Mouse (Mus musculus) forebrain, embryonic 10.5 days (tissue): ENCODE measurements around the gene Rap1b. TPM values are rescaled to one million over a fixed set of nuclear protein-coding genes. Genes with fewer than 3 reads are reported as not detected.

Experiments used
- DNase-seq: peaks from one replicate; pipeline ENCODE4 v3.0.0-alpha.2; 2017; ENCODE audit warnings: low spot score; ENCODE audit errors: extremely low spot score
- H3K27ac ChIP-seq: fragments of 300-500 bp; sonication (generic); 2 replicates; pipeline ENCODE4 v1.5.1; 2016; ENCODE audit warnings: mild to moderate bottlenecking
- H3K27me3 ChIP-seq: fragments of 300-500 bp; sonication (generic); 2 replicates; pipeline ENCODE4 v1.6.1; 2016; ENCODE audit warnings: mild to moderate bottlenecking; ENCODE audit not compliant: poor library complexity, severe bottlenecking
- H3K36me3 ChIP-seq: fragments of 300-500 bp; sonication (generic); replicated peaks from 2 replicates; pipeline ENCODE4 v1.6.1; 2016; ENCODE audit warnings: mild to moderate bottlenecking, moderate library complexity
- H3K4me1 ChIP-seq: fragments of 300-500 bp; sonication (generic); 2 replicates; pipeline ENCODE4 v1.6.1; 2016
- H3K4me3 ChIP-seq: fragments of 300-500 bp; sonication (generic); 2 replicates; pipeline ENCODE4 v1.5.1; 2016; ENCODE audit warnings: mild to moderate bottlenecking, moderate library complexity
- H3K9me3 ChIP-seq: fragments of 300-500 bp; sonication (generic); 2 replicates; pipeline ENCODE4 v1.6.1; 2016; ENCODE audit warnings: mild to moderate bottlenecking, moderate library complexity
- WGBS: fragments of 180-500 bp; shearing (Covaris S2); methylation state at CpG from one replicate; pipeline ENCODE4 v1.1.7; 2016; 5-methylcytosine and 5-hydroxymethylcytosine counted together
- polyA plus RNA-seq: library from polyadenylated mRNA; unstranded; fragments of >200 nt; fragmentation: Nextera tagmentation; extraction: Ambion mirVana; gene quantifications from 2 replicates; pipeline ENCODE4 v1.2.1, GENCODE M21; 2016

The Rap1b gene
- polyA plus RNA-seq, 1 experiment from 2014 or later = 136 TPM

- WGBS = 94% methylated on average over 17 of the region's 17 CpGs
- no peak for DNase-seq
- peaks cover 49% of the 10 kb centered on the region for H3K36me3 ChIP-seq
- H3K27me3 ChIP-seq = no peaks in the 10 kb centered on the region
- no peak overlapping the region for H3K27ac ChIP-seq
- H3K4me1 ChIP-seq = peaks cover 22% of the 10 kb centered on the region
- H3K9me3 ChIP-seq = no peaks in the 10 kb centered on the region
- H3K4me3 ChIP-seq = peak overlapping the region; percentile 92; the same call in 1 of the 2 replicates
Measured at GRCm38 (mm10) chr10:117790421-117791170, 55.2 kb downstream of the Rap1b start.

DNA sequence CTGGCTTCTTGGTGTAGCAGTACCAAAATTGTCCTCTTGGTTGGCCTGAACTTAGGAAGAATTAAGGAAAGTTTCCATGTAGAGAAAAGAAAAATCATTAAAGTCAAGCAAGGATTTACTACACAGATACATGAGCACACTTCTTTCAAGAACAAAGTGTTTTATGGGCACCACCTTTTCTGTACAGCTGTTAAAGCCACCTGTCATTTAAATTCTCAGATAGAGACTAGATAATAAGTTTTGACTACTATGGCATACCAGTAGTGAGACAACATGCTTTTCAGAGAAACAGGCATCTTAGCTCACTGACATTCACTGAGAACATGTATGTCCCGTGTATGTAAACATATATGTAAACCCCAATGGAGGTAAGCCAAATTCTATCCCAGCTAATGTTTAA, 55.8 kb downstream of the Rap1b start:
- Histone ChIP-seq H3K4me3 (no peak overlapping the region), H3K4me1 (peaks cover 22% of the 10 kb centered on the region), H3K9me3 (no peaks in the 10 kb centered on the region), H3K27ac (no peak overlapping the region), H3K27me3 (no peaks in the 10 kb centered on the region), H3K36me3 (peaks cover 55% of the 10 kb centered on the region)
- no peak for DNase-seq
- 93% methylated on average over 1 of the region's 1 CpGs for WGBS

DNA sequence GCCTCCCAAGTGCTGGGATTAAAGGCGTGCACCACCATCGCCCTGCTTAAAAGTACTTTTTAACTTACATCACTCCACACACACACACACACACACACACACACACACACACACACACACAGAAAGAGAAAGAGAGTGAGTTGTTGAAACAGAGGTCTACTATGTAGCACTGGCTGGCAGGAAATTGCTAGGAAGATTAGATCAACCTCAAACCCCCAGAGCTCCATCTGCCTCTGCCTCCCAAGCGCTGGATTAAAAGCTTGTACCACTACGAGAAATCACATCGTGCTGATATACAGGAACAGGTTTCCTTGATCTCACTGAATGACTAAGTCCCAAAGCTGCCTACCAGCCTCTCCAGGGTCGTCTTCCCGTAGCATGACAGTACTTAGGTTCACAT, 61.2 kb downstream of the Rap1b start:
- DNase-seq = no peak
- no peaks in the 10 kb centered on the region for H3K9me3 ChIP-seq
- H3K36me3 ChIP-seq = peaks cover 97% of the 10 kb centered on the region
- WGBS = 98% methylated on average over 7 of the region's 7 CpGs
- H3K27me3 ChIP-seq = no peaks in the 10 kb centered on the region
- H3K27ac ChIP-seq = no peak overlapping the region
- no peaks in the 10 kb centered on the region for H3K4me1 ChIP-seq
- no peak overlapping the region for H3K4me3 ChIP-seq

- Histone ChIP-seq H3K4me1 (no peaks in the 10 kb centered on the region), H3K9me3 (no peaks in the 10 kb centered on the region), H3K36me3 (peaks cover 97% of the 10 kb centered on the region), H3K27me3 (no peaks in the 10 kb centered on the region), H3K27ac (no peak overlapping the region), H3K4me3 (no peak overlapping the region)
- 98% methylated on average over 13 of the region's 13 CpGs for WGBS
- no peak for DNase-seq
Measured at GRCm38 (mm10) chr10:117783786-117784420, 61.9 kb downstream of the Rap1b start.

GRCm38 (mm10) chr10:117782491-117783260, 63.2 kb downstream of the Rap1b start:
- H3K4me1 ChIP-seq = no peaks in the 10 kb centered on the region
- no peak overlapping the region for H3K27ac ChIP-seq
- 94% methylated on average over 14 of the region's 14 CpGs for WGBS
- H3K4me3 ChIP-seq = no peak overlapping the region
- no peaks in the 10 kb centered on the region for H3K9me3 ChIP-seq
- H3K27me3 ChIP-seq = no peaks in the 10 kb centered on the region
- no peak for DNase-seq
- H3K36me3 ChIP-seq = peaks cover 100% of the 10 kb centered on the region

GRCm38 (mm10) chr10:117782056-117782455, 63.8 kb downstream of the Rap1b start:
- Histone ChIP-seq H3K4me3 (no peak overlapping the region), H3K27me3 (no peaks in the 10 kb centered on the region), H3K36me3 (peaks cover 99% of the 10 kb centered on the region), H3K4me1 (no peaks in the 10 kb centered on the region), H3K9me3 (no peaks in the 10 kb centered on the region), H3K27ac (no peak overlapping the region)
- WGBS = 94% methylated on average over 2 of the region's 2 CpGs
- DNase-seq = no peak

DNA sequence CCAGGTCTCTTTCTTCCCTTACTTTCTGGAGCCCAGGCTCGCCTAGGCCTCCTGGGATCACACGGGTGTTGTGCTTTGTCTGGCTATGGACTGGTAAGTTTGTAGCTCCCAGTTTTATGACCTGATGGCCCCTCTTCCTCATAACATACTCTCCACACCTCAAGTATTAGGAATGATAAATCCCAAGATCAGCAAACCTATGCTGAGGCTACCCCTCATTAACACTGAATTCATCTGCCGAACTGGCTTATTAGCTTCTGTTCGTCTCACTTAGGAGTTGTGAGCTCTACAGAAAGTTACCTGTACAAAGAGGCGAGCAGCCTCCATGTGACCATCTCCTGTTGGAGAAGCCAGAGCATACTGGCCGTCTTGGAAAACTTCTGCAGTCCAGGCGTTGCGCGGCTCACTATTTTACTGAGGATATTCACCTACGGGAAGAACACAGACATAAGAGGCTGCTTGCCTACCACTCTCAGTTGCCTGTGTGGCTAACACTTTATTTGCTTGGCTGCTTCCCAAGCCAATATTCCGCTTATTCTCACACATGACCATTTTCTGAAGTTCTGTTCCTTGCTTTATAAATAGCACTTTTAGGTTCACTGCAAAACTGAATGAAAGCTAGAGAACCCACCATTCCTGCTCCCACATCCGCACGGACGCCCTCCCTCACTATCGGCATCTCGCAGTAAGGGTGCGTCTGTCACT, 64.7 kb downstream of the Rap1b start:
- no peaks in the 10 kb centered on the region for H3K9me3 ChIP-seq
- no peak overlapping the region for H3K4me3 ChIP-seq
- H3K4me1 ChIP-seq = no peaks in the 10 kb centered on the region
- no peak overlapping the region for H3K27ac ChIP-seq
- no peaks in the 10 kb centered on the region for H3K27me3 ChIP-seq
- 96% methylated on average over 17 of the region's 17 CpGs for WGBS
- no peak for DNase-seq
- peaks cover 99% of the 10 kb centered on the region for H3K36me3 ChIP-seq

DNA sequence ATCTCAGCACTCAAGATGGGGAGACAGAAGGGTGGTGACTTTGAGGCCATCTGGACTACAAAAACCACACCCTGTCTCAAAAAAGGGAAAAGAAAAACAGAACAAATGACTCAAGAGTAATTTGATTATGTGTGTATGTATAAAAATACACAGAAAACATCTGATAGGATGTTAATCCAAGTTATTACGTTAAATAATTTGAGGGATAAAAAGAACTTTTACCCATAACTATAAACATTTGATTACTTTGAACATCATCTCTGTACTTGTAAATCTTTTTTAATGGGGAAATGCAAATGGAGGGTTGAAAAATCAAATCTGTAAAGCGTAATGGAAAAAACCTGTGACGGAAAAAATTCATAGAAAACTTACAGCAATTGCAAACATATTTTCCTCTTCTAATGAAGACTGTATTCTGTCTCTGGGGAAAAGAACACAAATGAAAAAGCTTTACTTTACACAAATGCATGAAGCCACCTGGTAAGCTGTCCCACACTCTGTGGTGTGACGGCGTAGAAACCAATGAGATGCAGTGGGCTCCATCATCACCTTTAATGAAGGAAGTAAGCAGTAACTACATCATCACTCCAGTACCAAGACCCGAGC, 65.4 kb downstream of the Rap1b start:
- no peaks in the 10 kb centered on the region for H3K9me3 ChIP-seq
- no peak for DNase-seq
- no peaks in the 10 kb centered on the region for H3K27me3 ChIP-seq
- H3K36me3 ChIP-seq = peaks cover 99% of the 10 kb centered on the region
- no peak overlapping the region for H3K27ac ChIP-seq
- no peak overlapping the region for H3K4me3 ChIP-seq
- WGBS = 97% methylated on average over 6 of the region's 6 CpGs
- H3K4me1 ChIP-seq = no peaks in the 10 kb centered on the region

GRCm38 (mm10) chr10:117779581-117780305, 66.1 kb downstream of the Rap1b start:
- Histone ChIP-seq H3K4me3 (no peak overlapping the region), H3K27me3 (no peaks in the 10 kb centered on the region), H3K9me3 (no peaks in the 10 kb centered on the region), H3K4me1 (no peaks in the 10 kb centered on the region), H3K36me3 (peaks cover 99% of the 10 kb centered on the region), H3K27ac (no peak overlapping the region)
- WGBS = 94% methylated on average over 8 of the region's 8 CpGs
- DNase-seq = no peak

DNA sequence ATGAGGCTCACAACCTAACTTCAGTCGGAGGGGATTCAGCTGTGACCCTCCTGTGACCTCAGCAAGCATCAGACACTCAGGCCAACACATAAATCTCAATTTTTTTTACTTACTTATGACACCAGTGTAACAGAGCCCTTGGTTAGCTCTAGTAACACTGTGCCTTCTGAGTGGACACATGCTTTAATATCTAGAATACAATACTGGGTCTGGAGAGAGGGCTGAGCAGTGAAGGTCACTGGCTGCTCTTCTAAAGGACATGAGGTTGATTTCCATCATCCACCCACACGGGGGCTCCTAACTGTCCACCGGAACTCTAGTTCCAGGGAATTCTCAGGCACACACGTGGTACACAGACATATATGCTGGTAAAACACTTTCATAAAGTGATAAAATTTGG, 66.9 kb downstream of the Rap1b start:
- Histone ChIP-seq H3K36me3 (peaks cover 99% of the 10 kb centered on the region), H3K4me1 (no peaks in the 10 kb centered on the region), H3K27ac (no peak overlapping the region), H3K4me3 (no peak overlapping the region), H3K27me3 (no peaks in the 10 kb centered on the region), H3K9me3 (no peaks in the 10 kb centered on the region)
- WGBS = 94% methylated on average over 4 of the region's 4 CpGs
- no peak for DNase-seq

GRCm38 (mm10) chr10:117778328-117778910, 67.4 kb downstream of the Rap1b start:
- Histone ChIP-seq H3K27me3 (no peaks in the 10 kb centered on the region), H3K4me1 (no peaks in the 10 kb centered on the region), H3K4me3 (no peak overlapping the region), H3K27ac (no peak overlapping the region), H3K36me3 (peaks cover 99% of the 10 kb centered on the region), H3K9me3 (no peaks in the 10 kb centered on the region)
- no peak for DNase-seq
- 93% methylated on average over 12 of the region's 12 CpGs for WGBS
